In genomic region chr5:134525971-134526711, GRCm38 (mm10) we compare ENCODE assay signal across 15 mouse cellular contexts. TPM values are rescaled to one million over a fixed set of nuclear protein-coding genes. Genes with fewer than 3 reads are reported as not detected.
DNase-seq lines count a peak whose midpoint lies in the region; ATAC-seq and TF ChIP-seq lines count a peak whose summit lies in the region.
"Had no signal": no experiment of that assay in that cellular context is flagged by ENCODE, and none has a peak within 500 bp of the region (broad histone marks: within the 10 kb centered on the region; RNA-seq: fewer than 3 reads in every experiment).

No protein-coding gene starts in this region.

- no peaks in the 10 kb centered on the region for H3K27me3 ChIP-seq in heart, embryonic 12.5 days (replicated peaks)
- no peaks in the 10 kb centered on the region for H3K27me3 ChIP-seq in midbrain, embryonic 11.5 days (ENCODE audit: control insufficient read depth, insufficient read depth, low read length)
- no peaks in the 10 kb centered on the region for H3K27me3 ChIP-seq in midbrain, embryonic 15.5 days (replicated peaks)
- no peaks in the 10 kb centered on the region for H3K27me3 ChIP-seq in small intestine, adult 2 months (ENCODE audit: control insufficient read depth, insufficient read depth, low read length)
- H3K27me3 ChIP-seq: neural tube, embryonic 12.5 days had no signal

- no peak overlapping the region for H3K27ac ChIP-seq in heart, embryonic 12.5 days (ENCODE audit: poor library complexity, severe bottlenecking)
- H3K27ac ChIP-seq in midbrain, embryonic 11.5 days (ENCODE audit: low read depth, low read length), result no peak overlapping the region
- no peak overlapping the region for H3K27ac ChIP-seq in midbrain, embryonic 15.5 days
- no peak overlapping the region for H3K27ac ChIP-seq in small intestine, adult 2 months (ENCODE audit: insufficient read depth, low read depth, low read length)
- H3K27ac ChIP-seq: neural tube, embryonic 12.5 days had no signal

- WGBS in heart, embryonic 12.5 days, result 88% methylated on average over 15 of the region's 15 CpGs
- WGBS in midbrain, embryonic 11.5 days, result 94% methylated on average over 15 of the region's 15 CpGs
- 93% methylated on average over 15 of the region's 15 CpGs for WGBS in midbrain, embryonic 15.5 days
- 93% methylated on average over 15 of the region's 15 CpGs for WGBS in small intestine, adult 2 months

- H3K9me3 ChIP-seq in heart, embryonic 12.5 days (replicated peaks), result no peaks in the 10 kb centered on the region
- H3K9me3 ChIP-seq in midbrain, embryonic 11.5 days (ENCODE audit: control insufficient read depth, low read length), result no peaks in the 10 kb centered on the region
- H3K9me3 ChIP-seq in midbrain, embryonic 15.5 days, result no peaks in the 10 kb centered on the region
- H3K9me3 ChIP-seq: neural tube, embryonic 12.5 days had no signal

- no peak overlapping the region for H3K4me3 ChIP-seq in heart, embryonic 12.5 days
- no peak overlapping the region for H3K4me3 ChIP-seq in midbrain, embryonic 11.5 days (ENCODE audit: low read depth, low read length)
- H3K4me3 ChIP-seq in midbrain, embryonic 15.5 days, result no peak overlapping the region
- H3K4me3 ChIP-seq in small intestine, adult 2 months (ENCODE audit: low read depth, low read length), result no peak overlapping the region
- H3K4me3 ChIP-seq: neural tube, embryonic 12.5 days had no signal

- H3K36me3 ChIP-seq in heart, embryonic 12.5 days, result peaks cover 17% of the 10 kb centered on the region
- peaks cover 4% of the 10 kb centered on the region; the same call in 1 of the 2 replicates for H3K36me3 ChIP-seq in midbrain, embryonic 11.5 days (ENCODE audit: control insufficient read depth, insufficient read depth, low read length)
- H3K36me3 ChIP-seq in midbrain, embryonic 15.5 days (replicated peaks), result peaks cover 30% of the 10 kb centered on the region
- H3K36me3 ChIP-seq in small intestine, adult 2 months (ENCODE audit: control insufficient read depth, insufficient read depth, low read length), result peaks cover 41% of the 10 kb centered on the region

- H3K4me1 ChIP-seq in heart, embryonic 12.5 days (replicated peaks), result peaks cover 11% of the 10 kb centered on the region; the same call in 1 of the 2 replicates
- peaks cover 7% of the 10 kb centered on the region for H3K4me1 ChIP-seq in midbrain, embryonic 11.5 days (ENCODE audit: control insufficient read depth, insufficient read depth, low read length)
- H3K4me1 ChIP-seq in midbrain, embryonic 15.5 days, result peaks cover 25% of the 10 kb centered on the region
- peaks cover 5% of the 10 kb centered on the region; the same call in 1 of the 2 replicates for H3K4me1 ChIP-seq in small intestine, adult 2 months (ENCODE audit: control insufficient read depth, insufficient read depth, insufficient read length, low read length)

- no peak for ATAC-seq in heart, embryonic 12.5 days (ENCODE audit: insufficient number of reproducible peaks, low FRiP score)
- no peak for ATAC-seq in midbrain, embryonic 11.5 days (ENCODE audit: low FRiP score)
- no peak for ATAC-seq in midbrain, embryonic 15.5 days (replicated peaks)

- H3K4me2 ChIP-seq in heart, embryonic 12.5 days, result no peak overlapping the region
- no peak overlapping the region for H3K4me2 ChIP-seq in midbrain, embryonic 11.5 days
- no peak overlapping the region for H3K4me2 ChIP-seq in midbrain, embryonic 15.5 days
- H3K4me2 ChIP-seq: neural tube, embryonic 12.5 days had no signal

- no peak for TF ChIP-seq POLR2A in brain, embryonic 14.5 days (IDR thresholded peaks at IDR 0.05; ENCODE audit: borderline replicate concordance, extremely low read depth, insufficient read depth, insufficient read length, poor library complexity, severe bottlenecking)
- TF ChIP-seq POLR2A in small intestine, adult 2 months (IDR thresholded peaks at IDR 0.05; ENCODE audit: low read depth, low read length), result no peak

- peak; percentile 12 for DNase-seq in heart, postnatal 4 days
- peak; percentile 66 for DNase-seq in midbrain, embryonic 11.5 days (ENCODE audit: low spot score, missing footprints)
- DNase-seq in brain, embryonic 14.5 days (ENCODE audit: low read depth), result no peak
- no peak for DNase-seq in layer of hippocampus, postnatal 14 days (ENCODE audit: low spot score in 2 of 2)
- no peak for DNase-seq in spleen, postnatal 4 days (ENCODE audit: low spot score in 2 of 2)
- DNase-seq: kidney, adult 9 months; thymus, adult 2 months had no signal

- TF ChIP-seq CTCF in brain, embryonic 14.5 days (IDR thresholded peaks at IDR 0.05; ENCODE audit: borderline replicate concordance, extremely low read depth, insufficient read depth, insufficient read length), result peak; percentile 25; the same call in 1 of the 2 replicates
- TF ChIP-seq CTCF in small intestine, adult 2 months (IDR thresholded peaks at IDR 0.05; ENCODE audit: extremely low read depth, insufficient read length, insufficient replicate concordance, low read depth, low read length), result peak; percentile 43; the same call in 1 of the 2 replicates

- no peak overlapping the region for H3K9ac ChIP-seq in heart, embryonic 12.5 days
- H3K9ac ChIP-seq in midbrain, embryonic 11.5 days (ENCODE audit: low read length), result no peak overlapping the region
- H3K9ac ChIP-seq in midbrain, embryonic 15.5 days, result no peak overlapping the region
- H3K9ac ChIP-seq: neural tube, embryonic 12.5 days had no signal

RNA-seq across cellular contexts. Expression of gene Clip2, which starts 26.1 kb away (rescaled TPM):
- total RNA-seq in heart, postnatal 4 days (2021), result 10 to 100 TPM; 13.0 to 14.2 TPM
- 2.5 and 2.7 TPM in 2 replicates for polyA plus RNA-seq in heart, embryonic 12.5 days (2016; fragmentation: Nextera tagmentation; extraction: Ambion mirVana)
- 5.6 and 5.8 TPM in 2 replicates for polyA plus RNA-seq in midbrain, embryonic 11.5 days (2014; fragmentation: Nextera tagmentation; extraction: Ambion mirVana)
- 16.1 and 16.9 TPM in 2 replicates for polyA plus RNA-seq in midbrain, embryonic 15.5 days (2015; fragmentation: Nextera tagmentation; extraction: Ambion mirVana)
- polyA plus RNA-seq in brain, embryonic 14.5 days (2012; rRNA removed), result 77.0 and 115 TPM in 2 replicates
- 24.0 and 43.4 TPM in 2 replicates for polyA plus RNA-seq in small intestine, adult 2 months (2012; rRNA removed)
- total RNA-seq in layer of hippocampus, postnatal 14 days (2021), result 100 to 1,000 TPM; 102 to 103 TPM

RNA-seq across cellular contexts. Expression of gene Syna, which starts 33.8 kb away (rescaled TPM):
- not detected for total RNA-seq in heart, postnatal 4 days (2021)
- polyA plus RNA-seq in heart, embryonic 12.5 days (2016; fragmentation: Nextera tagmentation; extraction: Ambion mirVana), result not detected in 2 replicates
- 0.30 TPM in 1 of 2 replicates, not detected in the other for polyA plus RNA-seq in midbrain, embryonic 11.5 days (2014; fragmentation: Nextera tagmentation; extraction: Ambion mirVana)
- 0.64 and 0.98 TPM in 2 replicates for polyA plus RNA-seq in midbrain, embryonic 15.5 days (2015; fragmentation: Nextera tagmentation; extraction: Ambion mirVana)
- polyA plus RNA-seq in brain, embryonic 14.5 days (2012; rRNA removed), result 0.04 and 0.06 TPM in 2 replicates
- 1.6 and 3.1 TPM in 2 replicates for polyA plus RNA-seq in small intestine, adult 2 months (2012; rRNA removed)
- 1 to 10 TPM; 6.3 to 7.2 TPM for total RNA-seq in layer of hippocampus, postnatal 14 days (2021)
- total RNA-seq: gastrocnemius, adult 18-20 months; megakaryocyte, adult 5-6 weeks had no signal
- polyA plus RNA-seq: heart, postnatal 0 days; limb, embryonic 11.5 days had no signal

RNA-seq across cellular contexts. Expression of gene Rfc2, which starts 55.0 kb away (rescaled TPM):
- 10 to 100 TPM; 75.2 to 78.2 TPM for total RNA-seq in heart, postnatal 4 days (2021)
- polyA plus RNA-seq in heart, embryonic 12.5 days (2016; fragmentation: Nextera tagmentation; extraction: Ambion mirVana), result 199 TPM in 2 replicates
- 321 and 338 TPM in 2 replicates for polyA plus RNA-seq in midbrain, embryonic 11.5 days (2014; fragmentation: Nextera tagmentation; extraction: Ambion mirVana)
- polyA plus RNA-seq in midbrain, embryonic 15.5 days (2015; fragmentation: Nextera tagmentation; extraction: Ambion mirVana), result 191 and 194 TPM in 2 replicates
- polyA plus RNA-seq in brain, embryonic 14.5 days (2012; rRNA removed), result 192 and 242 TPM in 2 replicates
- polyA plus RNA-seq in small intestine, adult 2 months (2012; rRNA removed), result 15.1 and 35.4 TPM in 2 replicates
- 10 to 100 TPM; 54.9 to 57.7 TPM for total RNA-seq in layer of hippocampus, postnatal 14 days (2021)

Comparison
In these comparisons a context has a peak if more than half of its experiments do, and no peak if none do; other contexts are left out.
1. DNase-seq: peak in heart, postnatal 4 days (single experiment) and midbrain, embryonic 11.5 days (single experiment); none in brain, embryonic 14.5 days (single experiment), layer of hippocampus, postnatal 14 days (0 of 2) and spleen, postnatal 4 days (0 of 2).